In genomic region chr2:113822367-113822766, GRCm38 (mm10) we compare ENCODE assay signal across 33 mouse cellular contexts. TPM values are rescaled to one million over a fixed set of nuclear protein-coding genes. Genes with fewer than 3 reads are reported as not detected.
"Had no signal": no experiment of that assay in that cellular context is flagged by ENCODE, and none has a peak within 500 bp of the region (broad histone marks: within the 10 kb centered on the region; RNA-seq: fewer than 3 reads in every experiment).

No protein-coding gene starts in this region.

- H3K9me3 ChIP-seq: limb, embryonic 10.5 days; limb, embryonic 12.5 days; limb, embryonic 13.5 days; limb, embryonic 15.5 days; liver, embryonic 12.5 days; liver, embryonic 13.5 days; liver, embryonic 15.5 days; lung, embryonic 15.5 days; megakaryocyte, embryonic 14.5 days; midbrain, embryonic 12.5 days; midbrain, embryonic 13.5 days; midbrain, embryonic 15.5 days; neural tube, embryonic 12.5 days had no signal

- H3K36me3 ChIP-seq: limb, embryonic 10.5 days; limb, embryonic 12.5 days; limb, embryonic 13.5 days; limb, embryonic 15.5 days; liver, embryonic 12.5 days; liver, embryonic 13.5 days; liver, embryonic 15.5 days; lung, embryonic 15.5 days had no signal

- DNase-seq: left cerebral cortex, postnatal 4 days; liver; liver, embryonic 13.5 days; liver, postnatal 0 days; lung, adult 18-20 months; lung, adult 2 months; lung, embryonic 14.5 days; lung, postnatal 10 days; lung, postnatal 14 days; lung, postnatal 36 days; lung, postnatal 4 days; midbrain, embryonic 14.5 days had no signal

- H3K9ac ChIP-seq: limb, embryonic 12.5 days; limb, embryonic 13.5 days; limb, embryonic 15.5 days; liver, embryonic 12.5 days; liver, embryonic 13.5 days; liver, embryonic 14.5 days; liver, embryonic 15.5 days; liver, postnatal 0 days; lung, embryonic 14.5 days; lung, embryonic 15.5 days; midbrain, embryonic 12.5 days; midbrain, embryonic 13.5 days; midbrain, embryonic 15.5 days; neural tube, embryonic 12.5 days had no signal

- H3K4me1 ChIP-seq: limb, embryonic 13.5 days; limb, embryonic 15.5 days; liver, embryonic 12.5 days; liver, embryonic 13.5 days; liver, embryonic 15.5 days; lung, embryonic 15.5 days; megakaryocyte, embryonic 14.5 days had no signal

- H3K27ac ChIP-seq: limb, embryonic 10.5 days; limb, embryonic 12.5 days; limb, embryonic 13.5 days; limb, embryonic 15.5 days; liver, embryonic 12.5 days; liver, embryonic 13.5 days; liver, embryonic 14.5 days; liver, embryonic 15.5 days; lung, embryonic 15.5 days; macrophage; midbrain, embryonic 10.5 days; midbrain, embryonic 12.5 days; midbrain, embryonic 13.5 days; midbrain, embryonic 15.5 days; neural tube, embryonic 12.5 days had no signal

- ATAC-seq: liver, embryonic 12.5 days; liver, postnatal 0 days; lung, postnatal 0 days; midbrain, embryonic 13.5 days; midbrain, embryonic 15.5 days; midbrain, embryonic 16.5 days had no signal

- H3K4me2 ChIP-seq: limb, embryonic 12.5 days; limb, embryonic 13.5 days; limb, embryonic 15.5 days; liver, embryonic 11.5 days; liver, embryonic 12.5 days; liver, embryonic 13.5 days; liver, embryonic 15.5 days; lung, embryonic 14.5 days; lung, embryonic 15.5 days; midbrain, embryonic 11.5 days; midbrain, embryonic 12.5 days; midbrain, embryonic 13.5 days; midbrain, embryonic 15.5 days; neural tube, embryonic 12.5 days had no signal

- H3K27me3 ChIP-seq: limb, embryonic 13.5 days; limb, embryonic 15.5 days; liver, embryonic 12.5 days; liver, embryonic 13.5 days; liver, embryonic 15.5 days; lung, embryonic 15.5 days; megakaryocyte, embryonic 14.5 days; midbrain, embryonic 12.5 days; midbrain, embryonic 13.5 days; midbrain, embryonic 15.5 days; neural tube, embryonic 12.5 days had no signal

- H3K4me3 ChIP-seq: limb, embryonic 10.5 days; limb, embryonic 12.5 days; limb, embryonic 13.5 days; limb, embryonic 15.5 days; liver, embryonic 12.5 days; liver, embryonic 13.5 days; liver, embryonic 15.5 days; lung, embryonic 15.5 days; megakaryocyte, embryonic 14.5 days; midbrain, embryonic 10.5 days; midbrain, embryonic 12.5 days; midbrain, embryonic 13.5 days; midbrain, embryonic 15.5 days; myocyte; neural tube, embryonic 12.5 days had no signal

RNA-seq across cellular contexts. Expression of gene Scg5, which starts 6.6 kb away (rescaled TPM):
- total RNA-seq: liver, adult 2 months had no signal
- polyA plus RNA-seq: liver, embryonic 12.5 days; macrophage had no signal
